Mouse (Mus musculus) heart, embryonic 14.5 days (tissue): Measurements from ENCODE around the gene Elmo1. TPM values are rescaled to one million over a fixed set of nuclear protein-coding genes. Genes with fewer than 3 reads are reported as not detected.

ENCODE experiments used
- ATAC-seq: fragments of 200-750 bp; cut with Nextera tagmentation; 2 replicates; pipeline ENCODE4 v1.8.0; 2017; ENCODE audit warnings: low read depth, moderate TSS enrichment; ENCODE audit not compliant: insufficient number of reproducible peaks, insufficient read depth, low FRiP score
- H3K27ac ChIP-seq, 2 experiments: fragments of 200-500 bp in 1 of 2; fragments of 300-500 bp in 1 of 2; sonication (generic) in 1 of 2; replicated peaks in 1 of 2; 2 replicates each; pipeline ENCODE4 v1.5.1; 2012 to 2014; ENCODE audit warnings: low read depth in 2 of 2, low read length in 2 of 2, control low read depth in 1 of 2, mild to moderate bottlenecking in 1 of 2, mixed read lengths in 1 of 2; ENCODE audit not compliant: control insufficient read depth in 1 of 2, insufficient read depth in 1 of 2
- H3K27me3 ChIP-seq: fragments of 300-500 bp; sonication (generic); 2 replicates; pipeline ENCODE4 v1.6.1; 2014; ENCODE audit warnings: mild to moderate bottlenecking, low read length, control low read depth; ENCODE audit not compliant: control insufficient read depth, insufficient read depth
- H3K36me3 ChIP-seq: fragments of 300-500 bp; sonication (generic); 2 replicates; pipeline ENCODE4 v1.6.1; 2014; ENCODE audit warnings: mild to moderate bottlenecking, control low read depth, low read length, mixed read lengths; ENCODE audit not compliant: control insufficient read depth, insufficient read depth
- H3K4me1 ChIP-seq, 2 experiments: fragments of 200-500 bp in 1 of 2; fragments of 300-500 bp in 1 of 2; sonication (generic) in 1 of 2; 2 replicates each; pipeline ENCODE4 v1.6.1; 2012 to 2014; ENCODE audit warnings: low read length in 2 of 2, control low read depth in 1 of 2, mixed read lengths in 1 of 2; ENCODE audit not compliant: control insufficient read depth in 2 of 2, insufficient read depth in 2 of 2
- H3K4me2 ChIP-seq: fragments of 300-500 bp; sonication (generic); 2 replicates; pipeline ENCODE4 v1.6.1; 2014; ENCODE audit warnings: mild to moderate bottlenecking, low read length
- H3K4me3 ChIP-seq, 2 experiments: fragments of 200-500 bp in 1 of 2; fragments of 300-500 bp in 1 of 2; sonication (generic) in 1 of 2; 2 replicates each; pipeline ENCODE4 v1.5.1; 2012 to 2014; ENCODE audit warnings: low read length in 2 of 2, mild to moderate bottlenecking in 2 of 2, control low read depth in 1 of 2, low read depth in 1 of 2, moderate library complexity in 1 of 2; ENCODE audit not compliant: control insufficient read depth in 1 of 2, insufficient read depth in 1 of 2
- H3K9ac ChIP-seq: fragments of 300-500 bp; sonication (generic); 2 replicates; pipeline ENCODE4 v1.6.1; 2014; ENCODE audit warnings: mild to moderate bottlenecking, low read length
- H3K9me3 ChIP-seq: fragments of 300-500 bp; sonication (generic); 2 replicates; pipeline ENCODE4 v1.6.1; 2016; ENCODE audit warnings: low read length, control low read depth; ENCODE audit not compliant: control insufficient read depth
- WGBS: fragments of 180-500 bp; shearing (Covaris S2); extraction: QIAGEN DNeasy Blood & Tissue Kit; methylation state at CpG from one replicate; pipeline ENCODE4 v1.1.7; 2014; 5-methylcytosine and 5-hydroxymethylcytosine counted together
- polyA plus RNA-seq: library from polyadenylated mRNA; unstranded; fragments of >200 nt; fragmentation: Nextera tagmentation; extraction: Ambion mirVana; gene quantifications from 2 replicates; pipeline ENCODE4 v1.2.1, GENCODE M21; 2014

Elmo1 gene
- polyA plus RNA-seq, 1 experiment from 2014 or later, result 10.4 TPM

GRCm38 (mm10) chr13:20076521-20076920 is 13.9 kb upstream of the Elmo1 start:
- Histone ChIP-seq H3K4me3 (no peak overlapping the region), H3K27ac (no peak overlapping the region), H3K4me1 (no peaks in the 10 kb centered on the region), H3K9ac (no peak overlapping the region), H3K36me3 (no peaks in the 10 kb centered on the region), H3K9me3 (no peaks in the 10 kb centered on the region), H3K4me2 (no peak overlapping the region), H3K27me3 (no peaks in the 10 kb centered on the region)
- 80% methylated on average over 1 of the region's 1 CpGs for WGBS
- ATAC-seq, result no peak

- Histone ChIP-seq H3K9me3 (no peaks in the 10 kb centered on the region), H3K27ac (no peak overlapping the region), H3K9ac (no peak overlapping the region), H3K36me3 (no peaks in the 10 kb centered on the region), H3K27me3 (no peaks in the 10 kb centered on the region), H3K4me1 (no peaks in the 10 kb centered on the region), H3K4me2 (no peak overlapping the region), H3K4me3 (no peak overlapping the region)
- 86% methylated on average over 3 of the region's 3 CpGs for WGBS
- ATAC-seq, result no peak
Observed at GRCm38 (mm10) chr13:20077237-20077636, 13.2 kb upstream of the Elmo1 start.

- H3K9ac ChIP-seq, result peak overlapping the region; percentile 80
- peak overlapping the region; percentile 54 to 82 for H3K4me3 ChIP-seq
- no peaks in the 10 kb centered on the region for H3K36me3 ChIP-seq
- H3K27me3 ChIP-seq, result peaks cover 9% of the 10 kb centered on the region; the same call in 1 of the 2 replicates
- ATAC-seq, result peak; percentile 58
- H3K9me3 ChIP-seq, result no peaks in the 10 kb centered on the region
- peak overlapping the region; percentile 99 for H3K4me2 ChIP-seq
- WGBS, result under 1% methylated on average over 80 of the region's 93 CpGs
- H3K4me1 ChIP-seq, result peaks cover 0 to 2% of the 10 kb centered on the region in 2 experiments; a peak in 1 of 4 replicates
- H3K27ac ChIP-seq, result peak overlapping the region; percentile 22 to 79; a peak in 2 of 4 replicates
Observed at GRCm38 (mm10) chr13:20090711-20091603, 561 bp downstream of the Elmo1 start.

- Histone ChIP-seq H3K36me3 (no peaks in the 10 kb centered on the region), H3K4me1 (peaks cover 0 to 2% of the 10 kb centered on the region in 2 experiments; a peak in 1 of 4 replicates), H3K27ac (no peak overlapping the region; a peak in 1 of 4 replicates), H3K27me3 (peaks cover 9% of the 10 kb centered on the region; the same call in 1 of the 2 replicates), H3K4me2 (peak overlapping the region; percentile 99), H3K9me3 (no peaks in the 10 kb centered on the region), H3K9ac (peak overlapping the region; percentile 80), H3K4me3 (peak overlapping the region; percentile 54 to 82)
- ATAC-seq, result no peak
- 1% methylated on average over 9 of the region's 10 CpGs for WGBS
Observed at GRCm38 (mm10) chr13:20091604-20091926, 1.2 kb downstream of the Elmo1 start.

- WGBS, result 92% methylated on average over 3 of the region's 3 CpGs
- Histone ChIP-seq H3K9ac (no peak overlapping the region), H3K4me3 (no peak overlapping the region)
Observed at GRCm38 (mm10) chr13:20092301-20092700, 1.9 kb downstream of the Elmo1 start.

GRCm38 (mm10) chr13:20093307-20094045 is 3.1 kb downstream of the Elmo1 start:
- WGBS, result 52% methylated on average over 19 of the region's 19 CpGs
- Histone ChIP-seq H3K4me3 (no peak overlapping the region), H3K9me3 (no peaks in the 10 kb centered on the region), H3K27me3 (peaks cover 9% of the 10 kb centered on the region; the same call in 1 of the 2 replicates), H3K36me3 (no peaks in the 10 kb centered on the region), H3K9ac (no peak overlapping the region), H3K4me2 (peak overlapping the region; percentile 5; the same call in 1 of the 2 replicates), H3K27ac (no peak overlapping the region; a peak in 1 of 4 replicates), H3K4me1 (peaks cover 0 to 2% of the 10 kb centered on the region in 2 experiments; a peak in 1 of 4 replicates)
- no peak for ATAC-seq

More at GRCm38 (mm10) chr13:20092301-20092700, 1.9 kb downstream of the Elmo1 start:
- ATAC-seq, result no peak
- peaks cover 0 to 2% of the 10 kb centered on the region in 2 experiments; a peak in 1 of 4 replicates for H3K4me1 ChIP-seq
- H3K9me3 ChIP-seq, result no peaks in the 10 kb centered on the region
- peaks cover 9% of the 10 kb centered on the region; the same call in 1 of the 2 replicates for H3K27me3 ChIP-seq
- no peak overlapping the region for H3K4me2 ChIP-seq
- H3K36me3 ChIP-seq, result no peaks in the 10 kb centered on the region
- H3K27ac ChIP-seq, result no peak overlapping the region

- Histone ChIP-seq H3K4me1 (peaks cover 2 to 3% of the 10 kb centered on the region in 2 experiments; a peak in 1 of 4 replicates), H3K27ac (no peak overlapping the region), H3K4me2 (no peak overlapping the region), H3K4me3 (no peak overlapping the region), H3K9ac (no peak overlapping the region), H3K36me3 (no peaks in the 10 kb centered on the region), H3K9me3 (no peaks in the 10 kb centered on the region), H3K27me3 (peaks cover 3% of the 10 kb centered on the region; the same call in 1 of the 2 replicates)
- 75% methylated on average over 4 of the region's 4 CpGs for WGBS
- ATAC-seq, result no peak
Observed at GRCm38 (mm10) chr13:20094916-20095700, 4.7 kb downstream of the Elmo1 start.
